Mouse (Mus musculus) forebrain, embryonic 10.5 days (tissue): Measurements from ENCODE around the gene Olfr96. TPM values are rescaled to one million over a fixed set of nuclear protein-coding genes. Genes with fewer than 3 reads are reported as not detected.

Source experiments
- polyA plus RNA-seq: library from polyadenylated mRNA; unstranded; fragments of >200 nt; fragmentation: Nextera tagmentation; extraction: Ambion mirVana; gene quantifications from 2 replicates; pipeline ENCODE4 v1.2.1, GENCODE M21; 2016

The Olfr96 gene
- polyA plus RNA-seq, 1 experiment from 2014 or later = not detected

Other genes starting within 250 kb of the Olfr96 start
- not detected in 2 replicates for gene 2410137M14Rik, start 238.9 kb upstream of the Olfr96 start, polyA plus RNA-seq
- gene H2-M5, start 230.6 kb upstream of the Olfr96 start, polyA plus RNA-seq = 0.74 and 0.94 TPM in 2 replicates
- 78.5 and 81.0 TPM in 2 replicates for gene Zfp57, start 219.0 kb upstream of the Olfr96 start, polyA plus RNA-seq
- gene Mog, start 196.7 kb upstream of the Olfr96 start, polyA plus RNA-seq = 0.16 and 0.30 TPM in 2 replicates
- 8.0 and 8.4 TPM in 2 replicates for gene Gabbr1, start 174.2 kb upstream of the Olfr96 start, polyA plus RNA-seq
- not detected in 2 replicates for gene Olfr90, start 131.6 kb upstream of the Olfr96 start, polyA plus RNA-seq
- gene Olfr91, start 121.9 kb upstream of the Olfr96 start, polyA plus RNA-seq = 0.15 TPM in 1 of 2 replicates, not detected in the other
- not detected in 2 replicates for gene Olfr92, start 100.1 kb upstream of the Olfr96 start, polyA plus RNA-seq
- not detected in 2 replicates for gene Olfr93, start 58.7 kb upstream of the Olfr96 start, polyA plus RNA-seq
- gene Ubd, start 26.3 kb upstream of the Olfr96 start, polyA plus RNA-seq = not detected in 2 replicates
- not detected in 2 replicates for gene Olfr94, start 19.2 kb upstream of the Olfr96 start, polyA plus RNA-seq
- not detected in 2 replicates for gene Olfr95, start 7.0 kb upstream of the Olfr96 start, polyA plus RNA-seq
- gene Olfr97, start 17.2 kb downstream of the Olfr96 start, polyA plus RNA-seq = not detected in 2 replicates
- gene Olfr98, start 43.6 kb downstream of the Olfr96 start, polyA plus RNA-seq = not detected in 2 replicates
- 1.9 and 2.6 TPM in 2 replicates for gene H2-M3, start 50.1 kb downstream of the Olfr96 start, polyA plus RNA-seq
- not detected in 2 replicates for gene Olfr99, start 63.3 kb downstream of the Olfr96 start, polyA plus RNA-seq
- not detected in 2 replicates for gene Olfr101, start 84.2 kb downstream of the Olfr96 start, polyA plus RNA-seq
- gene Olfr102, start 96.9 kb downstream of the Olfr96 start, polyA plus RNA-seq = not detected in 2 replicates
- gene Olfr103, start 119.6 kb downstream of the Olfr96 start, polyA plus RNA-seq = not detected in 2 replicates
- not detected in 2 replicates for gene Olfr104-ps, start 139.4 kb downstream of the Olfr96 start, polyA plus RNA-seq
- not detected in 2 replicates for gene Olfr105-ps, start 158.9 kb downstream of the Olfr96 start, polyA plus RNA-seq
- gene Olfr106-ps, start 170.2 kb downstream of the Olfr96 start, polyA plus RNA-seq = not detected in 2 replicates
- gene Olfr107, start 179.1 kb downstream of the Olfr96 start, polyA plus RNA-seq = not detected in 2 replicates
- gene Olfr108, start 225.3 kb downstream of the Olfr96 start, polyA plus RNA-seq = not detected in 2 replicates
- not detected in 2 replicates for gene Olfr109, start 238.8 kb downstream of the Olfr96 start, polyA plus RNA-seq